Mouse (Mus musculus): ENCODE measurements around the gene Slco4a1.

Slco4a1 gene

DNA sequence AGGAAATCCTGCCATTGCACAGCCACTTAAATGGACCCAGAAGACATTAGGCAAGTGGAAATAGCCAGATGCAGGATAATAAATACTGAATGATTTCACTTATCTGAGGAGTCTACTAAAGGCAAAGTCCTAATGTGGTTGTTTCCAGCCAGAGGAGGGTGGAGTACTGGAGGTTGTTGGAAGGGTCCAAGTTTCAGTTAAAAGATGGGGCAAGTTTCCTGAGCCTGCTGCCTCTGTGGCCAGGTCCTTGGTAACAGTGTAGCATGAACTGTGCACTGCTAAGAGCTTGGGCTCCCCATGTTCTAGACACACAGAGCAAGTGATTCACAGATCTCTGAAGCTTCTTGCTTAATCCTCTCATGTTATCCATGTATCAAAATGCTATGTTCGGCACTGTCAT is 10.1 kb upstream of the Slco4a1 start:
- DNase-seq = no peak

GRCm38 (mm10) chr2:180449007-180449406 is 7.0 kb upstream of the Slco4a1 start:
- DNase-seq = no peak

- DNase-seq = no peak
Measured at GRCm38 (mm10) chr2:180450529-180450928, 5.5 kb upstream of the Slco4a1 start.

- no peak for DNase-seq
Measured at GRCm38 (mm10) chr2:180456705-180457104, 660 bp downstream of the Slco4a1 start.

- DNase-seq = no peak
Measured at GRCm38 (mm10) chr2:180457680-180458079, 1.6 kb downstream of the Slco4a1 start.

- no peak for DNase-seq
Measured at GRCm38 (mm10) chr2:180459437-180459836, 3.4 kb downstream of the Slco4a1 start.

DNA sequence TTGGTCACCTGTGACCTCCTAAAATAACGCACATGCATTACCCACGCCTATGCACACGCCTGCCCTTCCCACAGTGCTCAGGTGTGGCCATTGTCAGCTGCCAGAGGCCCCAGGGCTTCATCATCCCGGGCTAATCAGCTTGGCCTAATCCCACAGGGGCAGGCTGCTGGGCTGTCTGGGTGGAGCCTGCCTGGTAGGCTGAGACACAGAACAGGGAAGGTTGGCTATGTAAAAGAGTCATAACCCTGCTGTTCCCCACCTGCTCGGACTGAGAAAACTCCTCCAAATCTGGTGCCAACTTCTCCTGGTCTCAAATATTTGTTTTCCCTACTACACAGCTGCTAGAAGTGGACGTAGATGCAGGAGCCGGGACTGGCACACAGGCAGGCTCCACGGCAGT is 4.8 kb downstream of the Slco4a1 start:
- peak; percentile 70 for DNase-seq

GRCm38 (mm10) chr2:180462593-180462992 is 6.5 kb downstream of the Slco4a1 start:
- no peak for DNase-seq

DNA sequence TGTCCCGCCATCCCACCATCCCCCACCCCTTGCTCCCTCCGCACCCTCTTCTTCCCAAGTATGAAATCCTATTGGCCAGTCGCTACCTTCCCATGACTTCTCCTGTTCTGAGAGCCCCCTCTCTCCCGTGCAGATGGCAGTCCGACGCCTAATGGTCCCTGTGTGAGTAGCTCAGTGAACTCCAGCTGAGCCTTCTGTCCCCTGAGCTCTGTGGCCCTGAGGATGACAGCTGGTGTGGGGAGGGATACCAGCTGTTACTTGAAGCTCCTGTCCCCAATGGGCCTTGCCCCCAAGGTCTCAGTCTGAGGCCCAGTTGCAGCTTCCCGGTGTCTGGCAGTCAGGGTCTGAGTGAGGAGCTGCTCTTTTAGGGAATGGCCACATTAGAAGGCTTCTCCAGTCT is 10.5 kb downstream of the Slco4a1 start:
- DNase-seq = peak; percentile 65

GRCm38 (mm10) chr2:180468871-180469270 is 12.8 kb downstream of the Slco4a1 start:
- DNase-seq = no peak

GRCm38 (mm10) chr2:180469768-180470167 is 13.7 kb downstream of the Slco4a1 start:
- peak; percentile 58 for DNase-seq

DNA sequence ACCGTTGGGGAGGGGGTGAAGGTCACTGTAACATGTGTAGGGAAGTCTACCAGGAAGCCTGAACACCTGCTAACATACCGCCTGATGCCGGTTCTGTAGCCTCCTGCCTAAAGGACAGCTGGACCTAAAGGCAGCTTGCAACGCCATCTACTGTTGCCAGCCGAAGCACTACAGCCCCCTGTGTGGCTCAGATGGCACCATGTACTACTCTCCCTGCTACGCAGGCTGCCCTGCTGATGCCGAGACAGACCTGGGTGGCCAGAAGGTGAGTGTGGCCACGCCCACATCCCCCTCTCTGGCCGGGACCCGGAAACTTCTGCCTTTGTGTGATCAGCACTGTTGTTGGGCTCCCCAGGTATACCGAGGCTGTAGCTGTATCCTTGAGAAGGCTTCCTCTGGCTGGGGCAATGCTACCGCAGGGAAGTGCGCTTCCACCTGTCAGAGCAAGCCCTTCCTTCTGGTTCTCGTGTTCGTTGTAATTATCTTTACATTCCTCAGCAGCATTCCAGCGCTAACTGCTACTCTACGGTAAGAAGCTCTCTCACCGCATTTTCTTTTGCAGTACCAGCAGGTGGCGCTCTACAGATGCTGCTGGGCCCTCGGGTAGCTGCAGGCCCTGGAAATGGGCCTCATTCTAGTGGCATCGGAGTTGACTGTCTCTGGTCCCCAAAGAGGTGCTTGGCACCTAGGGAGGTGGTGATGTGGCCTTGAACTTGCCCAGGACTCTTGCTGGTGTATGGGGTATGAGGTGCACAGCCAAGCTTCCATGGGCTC is 16.4 kb downstream of the Slco4a1 start:
- peak; percentile 69 for DNase-seq

DNA sequence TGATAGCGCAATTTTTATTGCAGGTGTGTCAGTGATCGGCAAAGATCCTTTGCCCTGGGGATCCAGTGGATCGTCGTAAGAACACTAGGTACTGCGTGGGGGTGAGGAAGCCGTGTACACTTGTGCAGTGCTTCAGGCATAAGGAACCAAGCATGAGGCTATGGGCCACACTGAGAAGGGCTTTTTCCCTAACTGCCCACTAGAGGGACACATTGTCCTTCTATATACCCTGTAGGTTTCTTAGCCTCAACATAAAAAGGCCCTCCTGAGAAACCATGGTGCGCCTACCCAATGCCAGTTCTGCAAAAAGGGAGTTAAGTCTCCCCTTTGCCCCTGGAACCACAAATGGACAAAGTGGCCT is 17.0 kb downstream of the Slco4a1 start:
- DNase-seq = peak; percentile 84

DNA sequence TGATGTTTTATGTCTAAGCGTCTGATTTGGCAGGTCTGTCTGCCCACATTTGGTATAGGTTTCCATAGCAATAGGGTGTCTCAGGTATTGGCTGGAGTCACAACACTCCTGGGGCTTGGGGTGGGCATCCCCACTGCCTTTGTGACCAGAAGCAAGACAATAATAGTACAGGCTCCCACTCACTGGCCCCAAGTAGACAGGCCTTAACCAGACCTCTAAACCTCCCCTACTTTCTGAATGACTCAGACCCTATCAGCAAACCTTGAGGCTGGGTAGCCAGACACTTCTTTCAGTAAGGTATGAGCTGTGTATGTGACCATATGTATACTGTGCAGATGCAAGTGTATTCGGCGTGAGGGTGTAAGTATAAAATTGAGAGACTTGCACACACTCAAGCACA is 18.8 kb downstream of the Slco4a1 start:
- DNase-seq = no peak

DNA sequence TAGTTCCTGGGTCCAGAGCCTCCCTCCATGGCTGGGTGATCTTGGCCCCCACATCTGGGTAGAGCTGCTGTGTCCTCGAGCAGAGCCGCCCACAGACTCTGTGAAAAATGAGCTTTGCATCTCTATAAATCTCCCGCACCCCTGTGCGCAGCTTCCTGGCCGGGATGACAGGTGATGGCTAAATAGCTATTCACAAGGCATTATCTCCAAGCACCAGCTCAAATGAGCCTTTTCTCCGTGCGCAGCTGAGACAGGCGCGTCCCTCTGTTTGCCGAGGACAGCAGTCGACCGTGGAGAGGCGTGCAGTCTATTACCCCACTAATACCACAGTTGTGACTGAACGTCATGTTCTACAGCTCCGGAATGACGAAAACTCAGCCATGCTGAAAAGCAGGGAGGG is 26.2 kb downstream of the Slco4a1 start:
- DNase-seq = peak; percentile 56

- DNase-seq = no peak
Measured at GRCm38 (mm10) chr2:180484882-180485281, 28.8 kb downstream of the Slco4a1 start.

DNA sequence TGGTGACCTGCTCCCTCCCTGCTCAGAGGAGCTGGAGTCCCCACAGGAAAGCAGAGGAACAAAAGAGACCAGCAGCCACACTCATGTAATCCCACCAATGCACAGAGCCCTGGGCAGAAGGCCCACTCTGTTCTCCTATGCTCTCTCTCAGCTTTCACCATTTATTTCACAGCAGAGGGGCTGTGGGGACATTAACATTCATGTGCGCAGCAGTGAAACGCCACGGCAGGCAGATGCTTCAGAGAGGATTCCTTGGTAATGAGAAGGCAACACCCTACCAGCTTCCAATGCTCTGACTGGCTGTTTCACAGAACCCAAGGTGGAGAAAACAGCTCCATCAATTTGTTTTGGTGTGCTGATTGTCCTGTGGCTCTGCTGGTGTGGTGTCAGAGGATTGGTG is 29.3 kb downstream of the Slco4a1 start:
- no peak for DNase-seq

GRCm38 (mm10) chr2:180488210-180488751 is 32.2 kb downstream of the Slco4a1 start:
- peak; percentile 51 for DNase-seq

GRCm38 (mm10) chr2:180495906-180496305 is 39.9 kb downstream of the Slco4a1 start:
- no peak for DNase-seq

DNA sequence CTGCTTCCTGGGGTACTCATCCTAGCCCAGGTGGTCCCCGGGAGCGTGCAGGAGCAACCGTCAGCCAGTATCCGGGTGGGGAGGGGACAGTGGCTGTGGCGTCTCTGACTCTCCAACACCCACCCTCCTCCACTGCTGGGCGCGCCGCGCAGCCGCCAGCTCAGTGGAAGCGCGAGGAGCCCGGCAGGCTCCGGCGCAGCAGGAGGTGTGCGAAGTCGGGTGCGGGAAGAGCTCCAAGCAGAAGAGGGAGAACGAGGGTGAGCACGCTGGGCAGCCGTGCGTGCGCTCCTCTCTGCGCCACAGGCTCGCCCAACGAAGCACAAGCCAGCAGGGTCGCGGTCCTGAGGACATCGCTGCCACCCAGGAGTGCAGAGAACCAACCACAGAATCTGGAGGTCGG is 43.7 kb downstream of the Slco4a1 start, which contains the start of gene Ntsr1:
Ntsr1 (plus strand) TSS at position 236 of the 400 bp plus-strand sequence.
- DNase-seq = peak; percentile 42

GRCm38 (mm10) chr2:180500726-180501125 is 44.7 kb downstream of the Slco4a1 start:
- no peak for DNase-seq

- peak; percentile 37 for DNase-seq
Measured at GRCm38 (mm10) chr2:180501217-180501967, 45.3 kb downstream of the Slco4a1 start.

DNA sequence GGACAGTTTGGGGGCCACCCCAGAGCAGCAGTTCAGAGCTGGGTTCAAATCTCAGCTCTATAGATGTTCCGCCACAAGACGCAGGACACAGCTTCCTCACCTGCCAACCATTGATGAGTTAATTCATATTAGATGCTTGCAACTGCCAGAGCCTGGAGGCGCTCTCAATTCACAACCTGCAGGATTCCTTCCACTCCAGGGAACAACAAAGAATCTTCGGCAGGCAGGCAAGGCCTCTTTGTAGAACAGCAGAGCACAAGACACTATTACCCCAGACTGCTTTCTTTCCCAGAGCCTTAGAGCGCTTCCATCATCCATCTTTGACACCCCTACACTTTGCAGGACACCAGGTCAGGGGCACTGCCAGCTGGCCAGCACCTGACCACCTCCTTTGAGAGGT is 50.2 kb downstream of the Slco4a1 start:
- no peak for DNase-seq

Measured in retina, postnatal 1 day (tissue).